Comparison of ENCODE assay signal across 22 mouse cellular contexts in genomic region chr17:30897075-30897474, GRCm38 (mm10). TPM values are rescaled to one million over a fixed set of nuclear protein-coding genes. Genes with fewer than 3 reads are reported as not detected.
"Had no signal": no experiment of that assay in that cellular context is flagged by ENCODE, and none has a peak within 500 bp of the region (broad histone marks: within the 10 kb centered on the region; RNA-seq: fewer than 3 reads in every experiment).

No protein-coding gene starts in this region.

- H3K36me3 ChIP-seq: liver, embryonic 15.5 days; lung, embryonic 15.5 days; stomach, embryonic 15.5 days had no signal

- H3K4me2 ChIP-seq: liver, embryonic 15.5 days; lung, embryonic 15.5 days; midbrain, embryonic 11.5 days; stomach, embryonic 15.5 days had no signal

- ATAC-seq: intestine, postnatal 0 days had no signal

- H3K9me3 ChIP-seq: liver, embryonic 15.5 days; lung, embryonic 15.5 days; stomach, embryonic 15.5 days had no signal

- H3K27ac ChIP-seq: liver, embryonic 15.5 days; lung, embryonic 15.5 days; stomach, embryonic 15.5 days had no signal

- H3K4me1 ChIP-seq: stomach, embryonic 15.5 days had no signal

- H3K9ac ChIP-seq: liver, embryonic 15.5 days; lung, embryonic 15.5 days; stomach, embryonic 15.5 days had no signal

- H3K4me3 ChIP-seq: liver, embryonic 15.5 days; lung, embryonic 15.5 days; stomach, embryonic 15.5 days had no signal

- DNase-seq: kidney, adult 9 months; kidney, postnatal 14 days; kidney, postnatal 4 days; lung, adult 18-20 months; lung, postnatal 10 days; lung, postnatal 36 days; midbrain, embryonic 14.5 days; right cerebral cortex, postnatal 25 days; spleen, adult 18-20 months; thymus, adult 18-20 months; thymus, postnatal 36 days had no signal

RNA-seq across cellular contexts. Expression of gene Glp1r, which starts 4.5 kb away (rescaled TPM):
- total RNA-seq: megakaryocyte-erythroid progenitor cell, adult 5-6 weeks had no signal
- polyA plus RNA-seq: limb, embryonic 11.5 days; liver, embryonic 15.5 days had no signal

RNA-seq across cellular contexts. Expression of gene Umodl1, which starts 57.4 kb away (rescaled TPM):
- total RNA-seq: liver, adult 2 months; megakaryocyte-erythroid progenitor cell, adult 5-6 weeks had no signal
- polyA plus RNA-seq: limb, embryonic 11.5 days; liver, adult 2 months; midbrain, embryonic 11.5 days; midbrain, embryonic 14.5 days; neural tube, embryonic 11.5 days; neural tube, embryonic 14.5 days; stomach, embryonic 15.5 days; urinary bladder, adult 2 months had no signal
